Mouse (Mus musculus) G1E (cell line): ENCODE data around the gene Ascc1. TPM values are rescaled to one million over a fixed set of nuclear protein-coding genes. Genes with fewer than 3 reads are reported as not detected.

Experiments
- ATAC-seq: 2 replicates; pipeline ENCODE4 v1.8.0; 2016; ENCODE audit warnings: mild to moderate bottlenecking; ENCODE audit not compliant: insufficient number of reproducible peaks, poor library complexity, low FRiP score, severe bottlenecking; ENCODE audit errors: extremely low read depth
- DNase-seq: peaks from one replicate; pipeline ENCODE4 v3.0.0; 2012; ENCODE audit warnings: low spot score
- H3K27me3 ChIP-seq: 2 replicates; pipeline ENCODE4 v1.6.1; 2012; ENCODE audit warnings: mild to moderate bottlenecking, low read length, inconsistent platforms; ENCODE audit not compliant: insufficient read depth
- H3K36me3 ChIP-seq: replicated peaks from 2 replicates; pipeline ENCODE3; 2012; ENCODE audit warnings: mild to moderate bottlenecking, inconsistent platforms
- H3K4me1 ChIP-seq: 2 replicates; pipeline ENCODE4 v1.6.1; 2012; ENCODE audit warnings: low read depth, low read length, inconsistent platforms, mixed read lengths; ENCODE audit not compliant: insufficient read depth
- H3K4me3 ChIP-seq: 2 replicates; pipeline ENCODE4 v1.5.1; 2012; ENCODE audit warnings: low read depth, mild to moderate bottlenecking, inconsistent platforms, low read length, moderate library complexity, mixed read lengths
- H3K9me3 ChIP-seq: replicated peaks from 2 replicates; pipeline ENCODE4 v1.6.1; 2012; ENCODE audit warnings: inconsistent platforms
- CTCF ChIP-seq: IDR thresholded peaks from 2 replicates; pipeline ENCODE4 v1.5.1; 2012; ENCODE audit warnings: low read depth, low read length, inconsistent platforms, mixed read lengths
- GATA1 ChIP-seq: IDR thresholded peaks from 2 replicates; pipeline ENCODE4 v1.6.1; 2012; ENCODE audit warnings: borderline replicate concordance, low read length, inconsistent platforms, mixed read lengths
- GATA2 ChIP-seq: IDR thresholded peaks from 2 replicates; pipeline ENCODE4 v1.6.1; 2012; ENCODE audit warnings: low read depth, low read length, inconsistent platforms, borderline replicate concordance
- POLR2AphosphoS5 ChIP-seq: IDR thresholded peaks from 2 replicates; pipeline ENCODE4 v1.6.1; 2012; ENCODE audit warnings: low read depth, low read length, inconsistent platforms; ENCODE audit not compliant: insufficient replicate concordance
- TAL1 ChIP-seq: conservative IDR thresholded peaks from 2 replicates; pipeline ENCODE4 v1.6.1; 2012; ENCODE audit warnings: low read depth, low read length, inconsistent platforms, mixed read lengths
- polyA plus RNA-seq: library from polyadenylated mRNA; stranded (reverse); fragments of >175 nt; gene quantifications from 2 replicates; pipeline ENCODE4 v1.2.3, GENCODE M21; 2012
- total RNA-seq, 2 experiments: library from RNA; stranded (forward) in 1 of 2; stranded (reverse) in 1 of 2; fragments of 200-1000 nt in 1 of 2; fragments of >200 nt in 1 of 2; fragmentation: Nextera tagmentation in 1 of 2; gene quantifications; 2 replicates each; pipeline ENCODE4 v1.2.3; 2014 to 2017

Gene Ascc1
- total and polyA plus RNA-seq, 3 experiments, result 19.3 to 22.6 (median 19.7) TPM

DNA sequence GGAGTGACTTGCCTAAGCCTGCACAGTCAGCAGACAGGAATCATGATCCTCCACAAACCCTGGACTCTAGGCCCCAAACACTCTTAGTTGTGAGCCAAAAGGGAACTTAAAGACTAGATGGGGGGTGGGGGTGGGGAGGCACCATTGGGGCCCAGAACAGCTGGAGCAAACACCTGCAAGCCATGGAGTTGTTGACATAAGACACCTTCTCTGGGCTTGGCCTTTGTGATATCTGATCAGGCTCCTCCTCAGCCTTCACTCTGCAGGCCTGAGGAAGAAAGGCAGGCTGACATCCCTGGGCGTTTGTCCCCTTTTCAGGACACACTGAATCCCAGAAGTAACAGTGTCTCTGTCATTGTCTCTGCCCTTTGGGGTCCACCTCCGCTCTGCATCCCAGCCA lies 39.0 kb upstream of the Ascc1 start:
- no peak overlapping the region for H3K4me3 ChIP-seq
- H3K4me1 ChIP-seq, result peaks cover 36% of the 10 kb centered on the region
- no peaks in the 10 kb centered on the region for H3K27me3 ChIP-seq
- no peak for TF ChIP-seq GATA2
- no peak for TF ChIP-seq POLR2AphosphoS5
- no peak for TF ChIP-seq CTCF
- TF ChIP-seq GATA1, result no peak
- no peak for TF ChIP-seq TAL1
- H3K9me3 ChIP-seq, result no peaks in the 10 kb centered on the region
- no peak for ATAC-seq
- no peaks in the 10 kb centered on the region for H3K36me3 ChIP-seq
- DNase-seq, result no peak

DNA sequence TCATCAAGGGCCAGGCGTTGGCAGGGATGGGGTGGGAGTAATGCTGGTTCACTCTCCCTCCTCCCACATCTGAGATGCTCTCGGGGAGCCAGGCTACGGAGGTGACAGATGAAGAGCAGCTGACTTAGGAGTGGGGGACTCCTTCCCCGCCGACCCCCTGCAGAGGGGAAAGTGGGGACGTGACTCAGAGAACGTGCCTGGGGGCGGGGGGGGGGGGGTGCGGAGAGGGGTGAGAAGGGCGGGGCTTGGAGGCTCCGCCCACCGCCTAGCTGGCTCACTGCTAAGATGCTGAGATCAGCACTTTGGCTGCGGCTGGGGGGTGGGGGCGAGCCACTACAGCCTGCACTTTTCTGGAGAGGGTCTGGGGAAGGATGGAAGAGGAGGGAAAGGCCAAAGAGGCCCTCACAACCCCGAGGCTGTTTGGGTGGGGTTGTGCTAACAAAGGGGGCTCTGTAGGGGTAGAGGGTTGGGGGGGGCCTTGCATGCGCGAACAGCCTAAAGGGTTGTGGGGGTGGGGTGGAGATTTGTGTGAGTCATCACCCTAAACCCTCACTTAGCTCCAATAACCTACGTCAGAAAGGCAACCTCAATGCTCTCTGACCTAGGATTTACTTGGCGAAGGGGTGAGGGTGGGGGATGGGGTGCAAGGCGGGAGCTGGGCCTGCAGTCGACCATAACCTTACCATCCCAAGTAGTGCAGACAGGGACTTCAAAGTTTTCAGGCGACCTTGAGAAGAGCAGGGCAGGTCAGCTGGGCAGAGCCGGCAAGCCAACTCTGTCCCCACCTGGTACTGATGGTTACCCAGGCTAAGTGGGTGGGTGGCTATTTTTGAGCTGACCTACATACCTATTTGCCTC lies 37.9 kb upstream of the Ascc1 start:
- ATAC-seq (no peak), DNase-seq (no peak)
- H3K4me3 ChIP-seq, result peak overlapping the region; percentile 42; the same call in 1 of the 2 replicates

DNA sequence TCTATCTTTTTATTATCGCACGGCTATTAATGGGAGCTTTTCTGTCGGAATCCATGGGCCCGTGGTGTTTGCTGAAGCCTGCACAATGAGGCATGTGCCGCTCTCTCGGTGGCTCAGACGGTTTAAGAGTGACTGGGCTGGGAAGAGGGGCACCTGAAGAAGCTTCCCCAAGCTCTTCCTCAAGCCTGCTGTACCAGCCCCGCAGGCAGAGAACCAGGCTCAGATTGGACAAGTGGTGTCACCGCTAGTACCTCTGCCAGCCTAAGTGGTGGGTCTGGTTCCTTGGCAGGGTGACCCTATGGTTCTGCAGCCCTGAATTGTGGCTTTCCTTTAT lies 37.3 kb upstream of the Ascc1 start:
- Histone ChIP-seq H3K36me3 (no peaks in the 10 kb centered on the region), H3K9me3 (no peaks in the 10 kb centered on the region), H3K27me3 (no peaks in the 10 kb centered on the region), H3K4me1 (peaks cover 42% of the 10 kb centered on the region), H3K4me3 (no peak overlapping the region; the same call in 1 of the 2 replicates)
- TF ChIP-seq GATA1, result no peak
- TF ChIP-seq POLR2AphosphoS5, result no peak
- TF ChIP-seq TAL1, result no peak
- TF ChIP-seq CTCF, result no peak
- DNase-seq (no peak), ATAC-seq (no peak)

More for the DNA sequence above, 37.9 kb upstream of the Ascc1 start:
- no peaks in the 10 kb centered on the region for H3K36me3 ChIP-seq
- H3K27me3 ChIP-seq, result no peaks in the 10 kb centered on the region
- TF ChIP-seq GATA1 (no peak), CTCF (no peak), POLR2AphosphoS5 (no peak), GATA2 (no peak), TAL1 (no peak)
- H3K4me1 ChIP-seq, result peaks cover 39% of the 10 kb centered on the region
- no peaks in the 10 kb centered on the region for H3K9me3 ChIP-seq

DNA sequence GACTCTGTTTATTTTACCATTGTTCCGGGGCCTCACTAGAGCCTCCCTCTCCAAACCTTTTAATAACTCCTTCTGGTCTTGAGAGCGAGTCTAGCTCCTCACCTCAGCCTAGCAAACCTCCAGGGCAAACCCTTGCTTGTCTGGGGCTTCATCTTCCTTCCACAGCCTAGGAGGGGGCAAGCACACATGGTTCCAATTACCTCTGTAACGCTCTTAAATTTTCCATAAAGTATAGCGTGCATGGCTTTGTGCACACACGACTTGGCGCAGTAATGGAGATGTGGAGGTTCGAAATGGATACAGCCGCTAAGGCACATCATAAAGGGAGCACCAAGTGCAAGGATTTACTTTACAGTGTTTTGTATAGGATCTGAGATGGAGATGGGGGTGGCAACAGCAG lies 36.8 kb upstream of the Ascc1 start:
- TF ChIP-seq GATA1 (no peak), TAL1 (no peak), CTCF (no peak), GATA2 (no peak), POLR2AphosphoS5 (no peak)
- no peak for ATAC-seq

DNA sequence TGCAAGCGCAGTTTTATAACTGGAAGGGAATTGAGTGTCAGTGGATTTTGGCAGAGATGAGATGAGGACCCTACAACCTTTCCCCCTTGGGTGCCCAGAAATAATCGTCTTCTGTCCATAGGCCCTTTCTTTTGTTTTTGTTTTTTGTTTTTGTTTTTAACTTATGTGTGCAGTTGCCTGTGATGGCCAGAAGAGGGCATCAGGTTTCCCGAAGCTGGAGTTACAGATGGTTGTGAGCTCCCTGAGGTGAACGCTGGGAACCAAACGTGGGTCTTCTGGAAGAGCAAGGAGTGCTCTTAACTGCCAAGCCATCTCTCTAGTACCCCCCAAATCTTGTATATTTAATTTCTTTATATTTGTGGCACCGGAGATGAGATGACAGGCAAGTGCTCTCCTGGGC lies 35.9 kb upstream of the Ascc1 start:
- Histone ChIP-seq H3K9me3 (no peaks in the 10 kb centered on the region), H3K4me1 (peaks cover 54% of the 10 kb centered on the region), H3K4me3 (no peak overlapping the region), H3K36me3 (no peaks in the 10 kb centered on the region), H3K27me3 (no peaks in the 10 kb centered on the region)
- no peak for TF ChIP-seq POLR2AphosphoS5
- ATAC-seq (no peak), DNase-seq (no peak)

More for the DNA sequence above, 36.8 kb upstream of the Ascc1 start:
- Histone ChIP-seq H3K4me3 (no peak overlapping the region), H3K4me1 (peaks cover 47% of the 10 kb centered on the region), H3K36me3 (no peaks in the 10 kb centered on the region), H3K27me3 (no peaks in the 10 kb centered on the region), H3K9me3 (no peaks in the 10 kb centered on the region)
- no peak for DNase-seq

DNA sequence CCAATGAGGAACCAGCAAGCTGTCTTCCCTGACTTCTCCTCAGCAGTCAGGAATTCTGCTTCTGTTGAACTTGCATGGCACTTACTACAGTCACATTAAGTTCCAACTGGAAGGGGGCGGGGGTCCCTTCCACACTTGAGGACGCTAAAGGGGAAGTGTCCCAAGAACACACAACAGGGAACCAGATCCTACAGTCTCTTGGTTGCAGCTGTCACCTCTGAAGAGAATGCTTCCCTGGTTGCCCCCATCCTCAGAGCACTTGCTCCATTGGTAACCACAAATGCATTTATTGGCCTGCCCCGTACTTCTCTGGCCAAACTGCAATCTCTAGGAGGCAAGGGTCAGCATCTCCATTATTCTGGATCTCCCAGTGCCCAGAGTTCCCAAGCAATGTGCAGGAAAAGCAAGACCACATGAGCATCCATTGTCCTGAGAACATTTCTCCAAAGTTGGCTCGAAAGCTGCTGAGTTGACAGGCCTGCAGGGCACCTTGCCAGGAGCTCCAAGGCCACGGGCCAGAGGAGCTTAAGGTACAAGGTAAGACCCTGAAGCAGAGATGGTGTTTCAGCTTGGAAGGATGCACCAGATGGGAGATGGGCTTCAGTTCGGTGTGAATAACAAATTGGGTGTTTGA lies 35.2 kb upstream of the Ascc1 start:
- Histone ChIP-seq H3K27me3 (no peaks in the 10 kb centered on the region), H3K9me3 (no peaks in the 10 kb centered on the region), H3K4me1 (peaks cover 59% of the 10 kb centered on the region), H3K36me3 (no peaks in the 10 kb centered on the region), H3K4me3 (no peak overlapping the region)
- ATAC-seq (no peak), DNase-seq (no peak)
- TF ChIP-seq GATA2 (no peak), POLR2AphosphoS5 (no peak), GATA1 (no peak), CTCF (no peak), TAL1 (no peak)
